Mouse (Mus musculus) intestine, postnatal 0 days (tissue): ENCODE measurements around the gene Acbd6. TPM values are rescaled to one million over a fixed set of nuclear protein-coding genes. Genes with fewer than 3 reads are reported as not detected.
A peak's percentile ranks its signal among the peaks of the same experiment; 100 is the strongest.

Experiments
- ATAC-seq: fragments of 200-750 bp; cut with Nextera tagmentation; 2 replicates; pipeline ENCODE4 v1.8.0; 2017; ENCODE audit warnings: mild to moderate bottlenecking, moderate TSS enrichment, moderate library complexity
- H3K27ac ChIP-seq: fragments of 300-500 bp; sonication (generic); 2 replicates; pipeline ENCODE4 v1.5.1; 2014; ENCODE audit warnings: mild to moderate bottlenecking, low read depth, low read length, moderate library complexity
- H3K27me3 ChIP-seq: fragments of 300-500 bp; sonication (generic); replicated peaks from 2 replicates; pipeline ENCODE4 v1.6.1; 2014; ENCODE audit warnings: low read length, mixed read lengths; ENCODE audit not compliant: control insufficient read depth, insufficient read depth
- H3K36me3 ChIP-seq: fragments of 300-500 bp; sonication (generic); 2 replicates; pipeline ENCODE4 v1.6.1; 2014; ENCODE audit warnings: mild to moderate bottlenecking, moderate library complexity; ENCODE audit not compliant: control insufficient read depth, insufficient read depth
- H3K4me1 ChIP-seq: fragments of 300-500 bp; sonication (generic); replicated peaks from 2 replicates; pipeline ENCODE4 v1.6.1; 2014; ENCODE audit warnings: antibody characterized with exemption, low read length, mixed read lengths; ENCODE audit not compliant: control insufficient read depth, insufficient read depth
- H3K4me2 ChIP-seq: fragments of 300-500 bp; sonication (generic); replicated peaks from 2 replicates; pipeline ENCODE4 v1.6.1; 2014; ENCODE audit warnings: low read depth, mild to moderate bottlenecking, moderate library complexity
- H3K4me3 ChIP-seq: fragments of 300-500 bp; sonication (generic); 2 replicates; pipeline ENCODE4 v1.5.1; 2014; ENCODE audit warnings: low read depth, low read length
- H3K9ac ChIP-seq: fragments of 300-500 bp; sonication (generic); 2 replicates; pipeline ENCODE4 v1.6.1; 2014; ENCODE audit warnings: mild to moderate bottlenecking, low read depth, low read length
- H3K9me3 ChIP-seq: fragments of 300-500 bp; sonication (generic); 2 replicates; pipeline ENCODE4 v1.6.1; 2016; ENCODE audit warnings: mixed run types; ENCODE audit not compliant: control insufficient read depth
- CTCF ChIP-seq: sonication (generic); IDR thresholded peaks from 2 replicates; pipeline ENCODE4 v1.5.1; 2016; ENCODE audit warnings: low read depth, mild to moderate bottlenecking, control low read depth, antibody characterized with exemption, moderate library complexity
- WGBS: fragments of 180-500 bp; shearing (Covaris S2); extraction: QIAGEN DNeasy Blood & Tissue Kit; methylation state at CpG from one replicate; pipeline ENCODE4 v1.1.7; 2014; 5-methylcytosine and 5-hydroxymethylcytosine counted together
- polyA plus RNA-seq: library from polyadenylated mRNA; unstranded; fragments of >200 nt; fragmentation: Nextera tagmentation; extraction: Ambion mirVana; gene quantifications from 2 replicates; pipeline ENCODE4 v1.2.1, GENCODE M21; 2015

Acbd6 gene
- polyA plus RNA-seq, 1 experiment from 2014 or later, result 49.4 TPM

GRCm38 (mm10) chr1:155522493-155522892 is 35.4 kb upstream of the Acbd6 start:
- Histone ChIP-seq H3K36me3 (no peaks in the 10 kb centered on the region), H3K27ac (no peak overlapping the region), H3K9ac (no peak overlapping the region), H3K4me3 (no peak overlapping the region), H3K27me3 (no peaks in the 10 kb centered on the region), H3K9me3 (no peaks in the 10 kb centered on the region), H3K4me2 (no peak overlapping the region), H3K4me1 (no peaks in the 10 kb centered on the region)
- 37% methylated on average over 4 of the region's 4 CpGs for WGBS
- peak; percentile 19; the same call in 1 of the 2 replicates for TF ChIP-seq CTCF
- ATAC-seq, result peak; percentile 53

- ATAC-seq, result no peak
- WGBS, result 68% methylated on average over 5 of the region's 5 CpGs
- no peak for TF ChIP-seq CTCF
Measured at GRCm38 (mm10) chr1:155526176-155526575, 31.7 kb upstream of the Acbd6 start.

GRCm38 (mm10) chr1:155527027-155527786 is 30.7 kb upstream of the Acbd6 start:
- Histone ChIP-seq H3K9ac (no peak overlapping the region), H3K27ac (no peak overlapping the region), H3K27me3 (no peaks in the 10 kb centered on the region), H3K36me3 (no peaks in the 10 kb centered on the region), H3K4me1 (peaks cover 4% of the 10 kb centered on the region), H3K4me3 (no peak overlapping the region), H3K4me2 (no peak overlapping the region), H3K9me3 (no peaks in the 10 kb centered on the region)
- TF ChIP-seq CTCF, result no peak
- no peak for ATAC-seq
- WGBS, result 43% methylated on average over 12 of the region's 12 CpGs

More at GRCm38 (mm10) chr1:155526176-155526575, 31.7 kb upstream of the Acbd6 start:
- Histone ChIP-seq H3K4me1 (peaks cover 4% of the 10 kb centered on the region), H3K4me2 (no peak overlapping the region), H3K9ac (no peak overlapping the region), H3K27me3 (no peaks in the 10 kb centered on the region), H3K4me3 (no peak overlapping the region), H3K9me3 (no peaks in the 10 kb centered on the region), H3K36me3 (no peaks in the 10 kb centered on the region), H3K27ac (no peak overlapping the region)

GRCm38 (mm10) chr1:155527787-155528158 is 30.1 kb upstream of the Acbd6 start:
- no peaks in the 10 kb centered on the region for H3K9me3 ChIP-seq
- 0 out of 2 replicates have a peak overlapping the region, but pooled peaks have one; percentile 10 for H3K4me2 ChIP-seq
- H3K9ac ChIP-seq, result no peak overlapping the region
- no peaks in the 10 kb centered on the region for H3K36me3 ChIP-seq
- peaks cover 4% of the 10 kb centered on the region for H3K4me1 ChIP-seq
- H3K4me3 ChIP-seq, result no peak overlapping the region
- no peak for TF ChIP-seq CTCF
- ATAC-seq, result no peak
- no peaks in the 10 kb centered on the region for H3K27me3 ChIP-seq
- 24% methylated on average over 8 of the region's 8 CpGs for WGBS
- no peak overlapping the region for H3K27ac ChIP-seq

- H3K4me3 ChIP-seq, result no peak overlapping the region
- WGBS, result 36% methylated on average over 11 of the region's 11 CpGs
- H3K4me1 ChIP-seq, result peaks cover 4% of the 10 kb centered on the region
- no peak overlapping the region for H3K27ac ChIP-seq
- ATAC-seq, result no peak
- H3K27me3 ChIP-seq, result no peaks in the 10 kb centered on the region
- no peak overlapping the region for H3K4me2 ChIP-seq
- TF ChIP-seq CTCF, result no peak
- no peaks in the 10 kb centered on the region for H3K9me3 ChIP-seq
- no peak overlapping the region for H3K9ac ChIP-seq
- H3K36me3 ChIP-seq, result no peaks in the 10 kb centered on the region
Measured at GRCm38 (mm10) chr1:155528405-155529119, 29.4 kb upstream of the Acbd6 start.

GRCm38 (mm10) chr1:155529120-155529963 is 28.6 kb upstream of the Acbd6 start:
- H3K27me3 ChIP-seq, result no peaks in the 10 kb centered on the region
- H3K4me1 ChIP-seq, result peaks cover 4% of the 10 kb centered on the region
- H3K9ac ChIP-seq, result no peak overlapping the region
- H3K9me3 ChIP-seq, result 0 out of 2 replicates have a peak, but pooled peaks cover under 1% of the 10 kb centered on the region
- no peak overlapping the region for H3K4me3 ChIP-seq
- no peak overlapping the region for H3K27ac ChIP-seq
- WGBS, result 73% methylated on average over 19 of the region's 19 CpGs
- ATAC-seq, result no peak
- TF ChIP-seq CTCF, result no peak
- no peak overlapping the region for H3K4me2 ChIP-seq
- no peaks in the 10 kb centered on the region for H3K36me3 ChIP-seq
